Mouse (Mus musculus): Measurements from ENCODE around the gene Frat2. TPM values are rescaled to one million over a fixed set of nuclear protein-coding genes. Genes with fewer than 3 reads are reported as not detected.

Gene Frat2
- polyA plus RNA-seq, 1 experiment from 2014 or later: 2.8 TPM

- WGBS: 88% methylated on average over 4 of the region's 4 CpGs
- no peaks in the 10 kb centered on the region for H3K36me3 ChIP-seq (ENCODE audit: control insufficient read depth, insufficient read depth)
- H3K27ac ChIP-seq (ENCODE audit: low read length): no peak overlapping the region
- no peak overlapping the region for H3K9ac ChIP-seq (ENCODE audit: low read length)
- H3K4me2 ChIP-seq (ENCODE audit: low read depth, low read length): no peak overlapping the region
- peaks cover 5% of the 10 kb centered on the region for H3K9me3 ChIP-seq (replicated peaks; ENCODE audit: control insufficient read depth, low read length)
- H3K4me3 ChIP-seq (ENCODE audit: low read length): no peak overlapping the region
- no peaks in the 10 kb centered on the region for H3K27me3 ChIP-seq (ENCODE audit: control insufficient read depth, insufficient read depth, low read length)
- ATAC-seq (replicated peaks; ENCODE audit: extremely low read depth, insufficient read depth, low FRiP score): no peak
- peaks cover 5% of the 10 kb centered on the region for H3K4me1 ChIP-seq (ENCODE audit: control insufficient read depth, insufficient read depth, low read length)
Measured at GRCm38 (mm10) chr19:41805831-41806230, 42.1 kb downstream of the Frat2 start.

GRCm38 (mm10) chr19:41803322-41803721, 44.6 kb downstream of the Frat2 start:
- H3K4me2 ChIP-seq (ENCODE audit: low read depth, low read length): no peak overlapping the region
- no peaks in the 10 kb centered on the region for H3K36me3 ChIP-seq (ENCODE audit: control insufficient read depth, insufficient read depth)
- no peaks in the 10 kb centered on the region for H3K27me3 ChIP-seq (ENCODE audit: control insufficient read depth, insufficient read depth, low read length)
- H3K9ac ChIP-seq (ENCODE audit: low read length): no peak overlapping the region
- no peak overlapping the region for H3K27ac ChIP-seq (ENCODE audit: low read length)
- no peak for ATAC-seq (replicated peaks; ENCODE audit: extremely low read depth, insufficient read depth, low FRiP score)
- H3K9me3 ChIP-seq (replicated peaks; ENCODE audit: control insufficient read depth, low read length): peaks cover 5% of the 10 kb centered on the region
- no peak overlapping the region for H3K4me3 ChIP-seq (ENCODE audit: low read length)
- 50% methylated on average over 7 of the region's 7 CpGs for WGBS
- peaks cover 12% of the 10 kb centered on the region for H3K4me1 ChIP-seq (ENCODE audit: control insufficient read depth, insufficient read depth, low read length)

- peaks cover 5% of the 10 kb centered on the region for H3K9me3 ChIP-seq (replicated peaks; ENCODE audit: control insufficient read depth, low read length)
- peak within 1 kb of the TSS; percentile 76 for H3K27ac ChIP-seq (ENCODE audit: low read length)
- no peaks in the 10 kb centered on the region for H3K27me3 ChIP-seq (ENCODE audit: control insufficient read depth, insufficient read depth, low read length)
- ATAC-seq (replicated peaks; ENCODE audit: extremely low read depth, insufficient read depth, low FRiP score): peak; percentile 100
- H3K4me3 ChIP-seq (ENCODE audit: low read length): peak within 1 kb of the TSS; percentile 97
- H3K9ac ChIP-seq (ENCODE audit: low read length): peak within 1 kb of the TSS; percentile 93
- H3K4me1 ChIP-seq (ENCODE audit: control insufficient read depth, insufficient read depth, low read length): peaks cover 12% of the 10 kb centered on the region
- H3K4me2 ChIP-seq (ENCODE audit: low read depth, low read length): peak within 1 kb of the TSS; percentile 90
- H3K36me3 ChIP-seq (ENCODE audit: control insufficient read depth, insufficient read depth): no peaks in the 10 kb centered on the region
- under 1% methylated on average over 48 of the region's 48 CpGs for WGBS
Measured at GRCm38 (mm10) chr19:41801742-41802369, 46.1 kb downstream of the Frat2 start, which contains the start of gene Arhgap19. Arhgap19 (minus strand) TSS chr19:41802047.

GRCm38 (mm10) chr19:41800986-41801741, 46.8 kb downstream of the Frat2 start:
- Histone ChIP-seq H3K4me2 (ENCODE audit: low read depth, low read length) (peak overlapping the region; percentile 90), H3K27me3 (ENCODE audit: control insufficient read depth, insufficient read depth, low read length) (no peaks in the 10 kb centered on the region), H3K4me3 (ENCODE audit: low read length) (peak overlapping the region; percentile 97), H3K4me1 (ENCODE audit: control insufficient read depth, insufficient read depth, low read length) (peaks cover 12% of the 10 kb centered on the region), H3K36me3 (ENCODE audit: control insufficient read depth, insufficient read depth) (no peaks in the 10 kb centered on the region), H3K9me3 (replicated peaks; ENCODE audit: control insufficient read depth, low read length) (peaks cover 5% of the 10 kb centered on the region), H3K27ac (ENCODE audit: low read length) (peak overlapping the region; percentile 76), H3K9ac (ENCODE audit: low read length) (peak overlapping the region; percentile 93)
- ATAC-seq (replicated peaks; ENCODE audit: extremely low read depth, insufficient read depth, low FRiP score): no peak
- 4% methylated on average over 26 of the region's 26 CpGs for WGBS

GRCm38 (mm10) chr19:41800451-41800850, 47.5 kb downstream of the Frat2 start:
- ATAC-seq (replicated peaks; ENCODE audit: extremely low read depth, insufficient read depth, low FRiP score): no peak
- Histone ChIP-seq H3K4me2 (ENCODE audit: low read depth, low read length) (peak overlapping the region; percentile 90), H3K4me3 (ENCODE audit: low read length) (peak overlapping the region; percentile 97), H3K9ac (ENCODE audit: low read length) (peak overlapping the region; percentile 93; the same call in 1 of the 2 replicates), H3K27ac (ENCODE audit: low read length) (no peak overlapping the region), H3K27me3 (ENCODE audit: control insufficient read depth, insufficient read depth, low read length) (no peaks in the 10 kb centered on the region), H3K36me3 (ENCODE audit: control insufficient read depth, insufficient read depth) (no peaks in the 10 kb centered on the region), H3K9me3 (replicated peaks; ENCODE audit: control insufficient read depth, low read length) (no peaks in the 10 kb centered on the region; the same call in 1 of the 2 replicates), H3K4me1 (ENCODE audit: control insufficient read depth, insufficient read depth, low read length) (peaks cover 12% of the 10 kb centered on the region)
- 44% methylated on average over 6 of the region's 6 CpGs for WGBS

- no peak for ATAC-seq (replicated peaks; ENCODE audit: extremely low read depth, insufficient read depth, low FRiP score)
- WGBS: 88% methylated on average over 6 of the region's 6 CpGs
- Histone ChIP-seq H3K36me3 (ENCODE audit: control insufficient read depth, insufficient read depth) (no peaks in the 10 kb centered on the region), H3K4me1 (ENCODE audit: control insufficient read depth, insufficient read depth, low read length) (peaks cover 12% of the 10 kb centered on the region), H3K27ac (ENCODE audit: low read length) (no peak overlapping the region), H3K4me3 (ENCODE audit: low read length) (no peak overlapping the region), H3K27me3 (ENCODE audit: control insufficient read depth, insufficient read depth, low read length) (no peaks in the 10 kb centered on the region), H3K9me3 (replicated peaks; ENCODE audit: control insufficient read depth, low read length) (no peaks in the 10 kb centered on the region), H3K9ac (ENCODE audit: low read length) (no peak overlapping the region), H3K4me2 (ENCODE audit: low read depth, low read length) (no peak overlapping the region)
Measured at GRCm38 (mm10) chr19:41797536-41797935, 50.4 kb downstream of the Frat2 start.

- ATAC-seq (replicated peaks; ENCODE audit: extremely low read depth, insufficient read depth, low FRiP score): no peak
- no peaks in the 10 kb centered on the region for H3K36me3 ChIP-seq (ENCODE audit: control insufficient read depth, insufficient read depth)
- H3K9me3 ChIP-seq (replicated peaks; ENCODE audit: control insufficient read depth, low read length): no peaks in the 10 kb centered on the region
- H3K4me2 ChIP-seq (ENCODE audit: low read depth, low read length): no peak overlapping the region
- H3K4me3 ChIP-seq (ENCODE audit: low read length): no peak overlapping the region
- H3K4me1 ChIP-seq (ENCODE audit: control insufficient read depth, insufficient read depth, low read length): peaks cover 7% of the 10 kb centered on the region
- WGBS: 82% methylated on average over 12 of the region's 12 CpGs
- no peak overlapping the region for H3K9ac ChIP-seq (ENCODE audit: low read length)
- no peak overlapping the region for H3K27ac ChIP-seq (ENCODE audit: low read length)
- H3K27me3 ChIP-seq (ENCODE audit: control insufficient read depth, insufficient read depth, low read length): no peaks in the 10 kb centered on the region
Measured at GRCm38 (mm10) chr19:41796789-41797327, 51.1 kb downstream of the Frat2 start.

- H3K36me3 ChIP-seq (ENCODE audit: control insufficient read depth, insufficient read depth): 0 out of 2 replicates have a peak, but pooled peaks cover 4% of the 10 kb centered on the region
- peaks cover 7% of the 10 kb centered on the region for H3K4me1 ChIP-seq (ENCODE audit: control insufficient read depth, insufficient read depth, low read length)
- ATAC-seq (replicated peaks; ENCODE audit: extremely low read depth, insufficient read depth, low FRiP score): no peak
- H3K4me3 ChIP-seq (ENCODE audit: low read length): no peak overlapping the region
- H3K4me2 ChIP-seq (ENCODE audit: low read depth, low read length): no peak overlapping the region
- WGBS: 82% methylated on average over 3 of the region's 3 CpGs
- no peaks in the 10 kb centered on the region for H3K9me3 ChIP-seq (replicated peaks; ENCODE audit: control insufficient read depth, low read length)
- H3K9ac ChIP-seq (ENCODE audit: low read length): no peak overlapping the region
- H3K27me3 ChIP-seq (ENCODE audit: control insufficient read depth, insufficient read depth, low read length): no peaks in the 10 kb centered on the region
- H3K27ac ChIP-seq (ENCODE audit: low read length): no peak overlapping the region
Measured at GRCm38 (mm10) chr19:41796148-41796760, 51.7 kb downstream of the Frat2 start.
